Mouse (Mus musculus): ENCODE results near the gene Rtn1.
"Not testable (repeated sequence)": the region's sequence is repeated elsewhere in the genome, so short reads cannot be mapped to it uniquely, and the experiment has no call there.

Rtn1 gene

GRCm38 (mm10) chr12:72323778-72324177 is 85.1 kb downstream of the Rtn1 start:
- DNase-seq (ENCODE audit: low spot score in 2 of 2), result no peak

- no peak for DNase-seq (ENCODE audit: low spot score in 2 of 2)
Measured at GRCm38 (mm10) chr12:72315732-72316465, 93.0 kb downstream of the Rtn1 start.

GRCm38 (mm10) chr12:72310818-72311217 is 98.0 kb downstream of the Rtn1 start:
- DNase-seq (ENCODE audit: low spot score in 2 of 2), result no peak

- DNase-seq (ENCODE audit: low spot score in 2 of 2), result no peak
Measured at GRCm38 (mm10) chr12:72308506-72308905, 100.3 kb downstream of the Rtn1 start.

- DNase-seq (ENCODE audit: low spot score in 2 of 2), result no peak
Measured at GRCm38 (mm10) chr12:72306281-72306680, 102.6 kb downstream of the Rtn1 start.

GRCm38 (mm10) chr12:72305421-72305820 is 103.4 kb downstream of the Rtn1 start:
- DNase-seq (ENCODE audit: low spot score in 2 of 2), result no peak

- no peak for DNase-seq (ENCODE audit: low spot score in 2 of 2)
Measured at GRCm38 (mm10) chr12:72304985-72305384, 103.9 kb downstream of the Rtn1 start.

GRCm38 (mm10) chr12:72304347-72304688 is 104.5 kb downstream of the Rtn1 start:
- DNase-seq (ENCODE audit: low spot score in 2 of 2), result no peak

- DNase-seq (ENCODE audit: low spot score in 2 of 2), result no peak
Measured at GRCm38 (mm10) chr12:72303624-72304346, 105.1 kb downstream of the Rtn1 start.

- no peak for DNase-seq (ENCODE audit: low spot score in 2 of 2)
Measured at GRCm38 (mm10) chr12:72301431-72301830, 107.4 kb downstream of the Rtn1 start.

- no peak for DNase-seq (ENCODE audit: low spot score in 2 of 2)
Measured at GRCm38 (mm10) chr12:72300971-72301370, 107.9 kb downstream of the Rtn1 start.

- DNase-seq (ENCODE audit: low spot score in 2 of 2), result no peak
Measured at GRCm38 (mm10) chr12:72298222-72298621, 110.6 kb downstream of the Rtn1 start.

- DNase-seq (ENCODE audit: low spot score in 2 of 2), result no peak
Measured at GRCm38 (mm10) chr12:72296552-72296951, 112.3 kb downstream of the Rtn1 start.

GRCm38 (mm10) chr12:72293185-72293584 is 115.7 kb downstream of the Rtn1 start:
- DNase-seq (ENCODE audit: low spot score in 2 of 2), result not testable (repeated sequence)

GRCm38 (mm10) chr12:72292566-72292965 is 116.3 kb downstream of the Rtn1 start:
- DNase-seq (ENCODE audit: low spot score in 2 of 2), result no peak

- DNase-seq (ENCODE audit: low spot score in 2 of 2), result no peak
Measured at GRCm38 (mm10) chr12:72291266-72291665, 117.6 kb downstream of the Rtn1 start.

GRCm38 (mm10) chr12:72288215-72288614 is 120.6 kb downstream of the Rtn1 start:
- DNase-seq (ENCODE audit: low spot score in 2 of 2), result no peak

- no peak for DNase-seq (ENCODE audit: low spot score in 2 of 2)
Measured at GRCm38 (mm10) chr12:72287332-72288004, 121.4 kb downstream of the Rtn1 start.

- DNase-seq (ENCODE audit: low spot score in 2 of 2), result no peak
Measured at GRCm38 (mm10) chr12:72285366-72286345, 123.2 kb downstream of the Rtn1 start.

- DNase-seq (ENCODE audit: low spot score in 2 of 2), result no peak
Measured at GRCm38 (mm10) chr12:72284576-72284975, 124.3 kb downstream of the Rtn1 start.

- no peak for DNase-seq (ENCODE audit: low spot score in 2 of 2)
Measured at GRCm38 (mm10) chr12:72279129-72279875, 129.6 kb downstream of the Rtn1 start.

All from thymus, postnatal 10 days (tissue).